Mouse (Mus musculus) stomach, embryonic 16.5 days (tissue): ENCODE results near the gene Slc16a1. TPM values are rescaled to one million over a fixed set of nuclear protein-coding genes. Genes with fewer than 3 reads are reported as not detected.

ENCODE experiments used
- ATAC-seq: fragments of 200-750 bp; cut with Nextera tagmentation; 2 replicates; pipeline ENCODE4 v1.8.0; 2017; ENCODE audit warnings: moderate number of reproducible peaks, moderate TSS enrichment; ENCODE audit not compliant: insufficient read depth, low FRiP score
- H3K27ac ChIP-seq: fragments of 300-500 bp; sonication (generic); 2 replicates; pipeline ENCODE4 v1.5.1; 2014; ENCODE audit warnings: low read length
- H3K27me3 ChIP-seq: fragments of 300-500 bp; sonication (generic); 2 replicates; pipeline ENCODE4 v1.6.1; 2014; ENCODE audit warnings: low read length, control low read depth, mixed read lengths; ENCODE audit not compliant: control insufficient read depth, insufficient read depth
- H3K36me3 ChIP-seq: fragments of 300-500 bp; sonication (generic); 2 replicates; pipeline ENCODE4 v1.6.1; 2014; ENCODE audit warnings: low read length; ENCODE audit not compliant: control insufficient read depth, insufficient read depth
- H3K4me1 ChIP-seq: fragments of 300-500 bp; sonication (generic); 2 replicates; pipeline ENCODE4 v1.6.1; 2014; ENCODE audit warnings: low read length, control low read depth, mixed read lengths; ENCODE audit not compliant: control insufficient read depth, insufficient read depth
- H3K4me2 ChIP-seq: fragments of 300-500 bp; sonication (generic); 2 replicates; pipeline ENCODE4 v1.6.1; 2014; ENCODE audit warnings: low read depth, low read length, mixed read lengths
- H3K4me3 ChIP-seq: fragments of 300-500 bp; sonication (generic); replicated peaks from 2 replicates; pipeline ENCODE4 v1.5.1; 2014; ENCODE audit warnings: mild to moderate bottlenecking, low read length
- H3K9ac ChIP-seq: fragments of 300-500 bp; sonication (generic); 2 replicates; pipeline ENCODE4 v1.6.1; 2014; ENCODE audit warnings: low read length
- H3K9me3 ChIP-seq: fragments of 300-500 bp; sonication (generic); replicated peaks from 2 replicates; pipeline ENCODE4 v1.6.1; 2016; ENCODE audit warnings: low read length, control low read depth; ENCODE audit not compliant: control insufficient read depth
- WGBS: fragments of 180-500 bp; shearing (Covaris S2); extraction: QIAGEN DNeasy Blood & Tissue Kit; methylation state at CpG from one replicate; pipeline ENCODE4 v1.1.7; 2014; 5-methylcytosine and 5-hydroxymethylcytosine counted together
- polyA plus RNA-seq: library from polyadenylated mRNA; unstranded; fragments of >200 nt; fragmentation: Nextera tagmentation; extraction: Ambion mirVana; gene quantifications from 2 replicates; pipeline ENCODE4 v1.2.1, GENCODE M21; 2015

The Slc16a1 gene
- polyA plus RNA-seq, 1 experiment from 2014 or later, result 36.6 TPM

- H3K36me3 ChIP-seq, result no peaks in the 10 kb centered on the region
- H3K9ac ChIP-seq, result no peak overlapping the region
- no peaks in the 10 kb centered on the region for H3K27me3 ChIP-seq
- H3K4me1 ChIP-seq, result 0 out of 2 replicates have a peak, but pooled peaks cover 4% of the 10 kb centered on the region
- H3K4me2 ChIP-seq, result no peak overlapping the region
- H3K27ac ChIP-seq, result no peak overlapping the region
- no peaks in the 10 kb centered on the region for H3K9me3 ChIP-seq
- ATAC-seq, result no peak
- H3K4me3 ChIP-seq, result no peak overlapping the region
- WGBS, result 90% methylated on average over 2 of the region's 2 CpGs
Observed at GRCm38 (mm10) chr3:104636491-104636890, 2.0 kb upstream of the Slc16a1 start.

DNA sequence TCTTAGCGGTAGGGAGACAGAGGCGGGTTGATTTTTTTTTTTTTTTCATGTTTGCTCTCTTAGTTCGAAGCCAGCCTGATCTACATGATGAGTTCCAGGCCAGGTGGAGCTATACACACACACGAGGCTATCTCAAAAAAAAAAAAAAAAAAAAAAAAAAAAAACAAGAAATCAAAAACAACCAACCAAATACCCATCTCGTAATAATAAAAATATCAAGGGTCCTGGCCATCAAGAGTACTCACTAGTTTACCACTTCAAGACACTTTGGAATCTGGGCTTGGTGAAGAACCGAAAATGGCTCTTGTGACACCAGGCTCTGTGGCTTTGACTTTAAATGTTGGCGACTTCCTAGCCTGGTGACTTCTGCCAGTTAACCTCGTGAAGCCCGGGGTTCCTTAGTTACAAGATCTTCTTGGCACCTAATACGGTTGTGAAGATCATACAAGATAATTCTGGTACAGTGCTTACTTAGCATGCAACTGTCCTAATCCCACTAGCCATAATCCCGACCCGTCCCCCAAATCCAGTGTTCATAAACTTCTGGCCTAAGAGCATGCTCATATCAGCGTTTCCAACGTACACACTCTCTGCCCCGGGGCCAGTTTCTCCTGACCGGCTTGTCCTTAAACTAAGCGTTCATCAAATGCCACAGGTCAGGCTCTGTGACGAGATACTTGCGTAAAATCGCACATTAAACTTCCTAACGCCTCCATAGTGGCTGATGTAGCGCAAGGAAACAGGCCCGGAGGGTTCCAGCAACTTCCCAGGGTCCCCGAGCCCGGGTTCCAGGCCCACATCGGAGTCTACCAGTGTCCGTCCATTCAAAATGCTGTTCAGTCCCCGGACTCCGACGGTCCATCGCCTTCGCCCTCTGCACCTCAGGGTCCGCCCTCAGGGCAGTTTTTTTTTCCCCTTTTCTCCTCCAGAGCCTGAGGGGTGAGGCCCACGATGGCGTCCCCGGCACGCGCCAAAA lies 753 bp upstream of the Slc16a1 start:
- peak overlapping the region; percentile 83 for H3K4me3 ChIP-seq
- 0 out of 2 replicates have a peak, but pooled peaks cover 4% of the 10 kb centered on the region for H3K4me1 ChIP-seq
- H3K9me3 ChIP-seq, result no peaks in the 10 kb centered on the region
- peak overlapping the region; percentile 17 for H3K27ac ChIP-seq
- H3K27me3 ChIP-seq, result no peaks in the 10 kb centered on the region
- H3K36me3 ChIP-seq, result no peaks in the 10 kb centered on the region
- H3K9ac ChIP-seq, result peak overlapping the region; percentile 91
- H3K4me2 ChIP-seq, result peak overlapping the region; percentile 96
- WGBS, result 13% methylated on average over 38 of the region's 38 CpGs
- ATAC-seq, result peak; percentile 41

DNA sequence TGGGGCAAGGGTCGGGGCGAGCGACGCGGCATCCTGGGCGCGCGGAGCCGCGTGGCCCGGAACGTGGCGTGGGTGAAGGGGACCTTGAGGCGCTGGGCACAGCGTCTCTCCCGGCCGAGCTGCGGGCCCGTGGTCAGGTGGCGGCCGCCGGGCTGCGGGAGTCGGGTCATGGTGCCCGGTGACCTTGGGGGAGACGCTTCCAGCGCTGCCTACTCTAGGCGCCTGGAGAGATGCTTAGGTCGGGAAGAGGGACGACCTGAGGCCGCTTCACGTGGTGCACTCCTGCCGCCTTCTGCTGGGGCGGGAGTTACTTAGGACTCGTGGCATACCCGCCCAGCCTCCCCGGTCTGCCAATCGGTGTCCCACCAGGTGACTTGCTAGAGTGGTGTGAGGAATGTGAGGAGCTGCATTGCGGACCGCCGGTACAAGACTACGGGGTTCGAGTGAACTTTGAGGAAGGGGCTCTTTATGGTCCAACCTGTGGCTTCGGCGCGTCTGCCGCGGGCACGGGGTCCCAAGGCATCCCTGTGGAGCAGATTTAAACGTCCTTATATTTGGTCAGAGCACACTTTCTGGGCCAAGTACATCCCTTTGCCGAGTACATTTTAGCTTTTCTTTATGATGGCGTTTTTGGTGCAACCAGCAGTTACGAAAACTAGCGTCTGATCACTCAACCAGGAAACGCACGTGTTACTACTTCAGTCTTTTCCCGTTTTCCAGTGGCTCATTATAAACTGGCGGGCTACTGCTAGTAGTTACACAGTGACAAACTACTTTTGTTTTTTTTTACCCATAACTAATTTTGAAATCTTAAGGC lies 672 bp downstream of the Slc16a1 start:
- under 1% methylated on average over 52 of the region's 58 CpGs for WGBS
- H3K4me2 ChIP-seq, result peak overlapping the region; percentile 96
- H3K9ac ChIP-seq, result peak overlapping the region; percentile 91
- no peaks in the 10 kb centered on the region for H3K36me3 ChIP-seq
- H3K4me3 ChIP-seq, result peak overlapping the region; percentile 83
- H3K4me1 ChIP-seq, result 0 out of 2 replicates have a peak, but pooled peaks cover 4% of the 10 kb centered on the region
- H3K27ac ChIP-seq, result peak overlapping the region; percentile 73
- no peaks in the 10 kb centered on the region for H3K27me3 ChIP-seq
- H3K9me3 ChIP-seq, result no peaks in the 10 kb centered on the region
- peak; percentile 77; the same call in 1 of the 2 replicates for ATAC-seq

GRCm38 (mm10) chr3:104639749-104640368 lies 1.4 kb downstream of the Slc16a1 start:
- Histone ChIP-seq H3K27me3 (no peaks in the 10 kb centered on the region), H3K27ac (no peak overlapping the region), H3K4me1 (0 out of 2 replicates have a peak, but pooled peaks cover 4% of the 10 kb centered on the region), H3K9ac (peak overlapping the region; percentile 91), H3K4me3 (peak overlapping the region; percentile 83), H3K36me3 (no peaks in the 10 kb centered on the region), H3K4me2 (peak overlapping the region; percentile 96), H3K9me3 (no peaks in the 10 kb centered on the region)
- ATAC-seq, result no peak
- 31% methylated on average over 10 of the region's 10 CpGs for WGBS

DNA sequence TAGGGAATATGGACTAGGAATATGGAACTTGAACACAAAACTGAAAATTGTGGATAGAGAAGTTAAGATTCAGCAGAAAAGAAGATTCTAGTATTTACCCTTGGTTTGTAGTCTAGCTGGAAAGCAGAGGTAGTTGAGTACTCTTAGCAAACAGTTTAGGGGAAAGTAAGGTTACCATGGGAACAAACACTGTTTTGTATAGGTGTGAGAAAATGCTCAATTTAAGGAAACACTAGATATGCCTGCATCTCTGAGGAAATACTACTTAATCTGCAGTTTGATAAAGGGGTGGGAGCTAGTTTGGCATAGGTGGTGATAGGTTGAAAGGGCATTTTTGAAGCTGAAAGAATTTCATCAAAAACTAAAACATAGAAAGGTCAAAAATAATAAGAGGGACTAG lies 2.4 kb downstream of the Slc16a1 start:
- 0 out of 2 replicates have a peak, but pooled peaks cover 4% of the 10 kb centered on the region for H3K4me1 ChIP-seq
- no peak for ATAC-seq
- H3K27me3 ChIP-seq, result no peaks in the 10 kb centered on the region
- H3K4me3 ChIP-seq, result no peak overlapping the region
- H3K4me2 ChIP-seq, result no peak overlapping the region
- H3K36me3 ChIP-seq, result no peaks in the 10 kb centered on the region
- no peak overlapping the region for H3K27ac ChIP-seq
- no peaks in the 10 kb centered on the region for H3K9me3 ChIP-seq
- H3K9ac ChIP-seq, result no peak overlapping the region

DNA sequence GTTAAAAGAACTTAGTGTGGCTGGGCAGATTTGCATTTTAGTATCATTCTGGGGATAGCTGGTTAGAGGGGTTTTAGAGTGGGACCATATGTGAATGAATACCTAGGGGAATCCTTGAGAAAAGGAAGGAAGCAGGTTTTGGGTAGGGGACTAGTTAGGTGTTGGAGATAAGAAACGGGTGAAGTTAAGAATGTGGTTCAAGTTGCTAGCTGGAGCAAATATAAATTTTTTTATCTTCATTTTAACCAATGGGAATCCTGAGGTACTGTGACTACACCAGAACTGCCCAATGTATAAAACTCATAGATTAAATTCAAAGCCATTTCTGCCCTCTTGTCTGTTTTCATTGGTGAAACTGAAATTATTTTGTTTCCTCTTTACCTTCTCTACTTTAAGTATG lies 2.8 kb downstream of the Slc16a1 start:
- no peak for ATAC-seq
- no peak overlapping the region for H3K4me2 ChIP-seq
- H3K36me3 ChIP-seq, result no peaks in the 10 kb centered on the region
- H3K9me3 ChIP-seq, result no peaks in the 10 kb centered on the region
- 0 out of 2 replicates have a peak, but pooled peaks cover 4% of the 10 kb centered on the region for H3K4me1 ChIP-seq
- no peak overlapping the region for H3K27ac ChIP-seq
- H3K4me3 ChIP-seq, result no peak overlapping the region
- H3K27me3 ChIP-seq, result no peaks in the 10 kb centered on the region
- WGBS, result 56% methylated on average over 1 of the region's 1 CpGs
- H3K9ac ChIP-seq, result no peak overlapping the region

DNA sequence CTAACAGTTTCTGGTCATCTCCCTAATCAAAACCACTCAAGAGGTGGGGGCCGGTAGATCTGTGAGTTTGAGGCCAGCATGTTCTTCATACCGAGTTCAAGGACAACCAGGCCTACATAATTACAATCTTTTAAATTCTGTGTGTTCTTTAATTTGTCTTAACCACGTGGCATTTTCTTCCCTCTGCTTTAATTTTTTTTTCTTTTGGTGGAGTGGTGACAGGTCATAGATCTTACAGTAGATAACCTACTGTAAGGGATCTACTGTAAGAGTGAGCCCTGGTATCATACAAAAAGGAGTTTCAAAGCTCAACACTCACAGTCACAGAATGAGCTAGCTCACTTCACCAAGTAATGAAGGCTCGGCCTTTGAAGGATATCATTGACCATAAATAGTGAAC lies 4.6 kb downstream of the Slc16a1 start:
- 69% methylated on average over 4 of the region's 4 CpGs for WGBS
- H3K9ac ChIP-seq, result no peak overlapping the region

GRCm38 (mm10) chr3:104643810-104644270 lies 5.4 kb downstream of the Slc16a1 start:
- H3K9ac ChIP-seq, result no peak overlapping the region
- no peaks in the 10 kb centered on the region for H3K36me3 ChIP-seq
- H3K27me3 ChIP-seq, result no peaks in the 10 kb centered on the region
- WGBS, result 8% methylated on average over 2 of the region's 2 CpGs
- no peak for ATAC-seq
- no peak overlapping the region for H3K27ac ChIP-seq
- H3K4me1 ChIP-seq, result 0 out of 2 replicates have a peak, but pooled peaks cover 4% of the 10 kb centered on the region
- no peak overlapping the region for H3K4me3 ChIP-seq
- H3K9me3 ChIP-seq, result no peaks in the 10 kb centered on the region
- H3K4me2 ChIP-seq, result no peak overlapping the region

More for the DNA sequence above, 4.6 kb downstream of the Slc16a1 start:
- H3K4me1 ChIP-seq, result 0 out of 2 replicates have a peak, but pooled peaks cover 4% of the 10 kb centered on the region
- no peak overlapping the region for H3K4me2 ChIP-seq
- no peaks in the 10 kb centered on the region for H3K36me3 ChIP-seq
- H3K27ac ChIP-seq, result no peak overlapping the region
- no peaks in the 10 kb centered on the region for H3K27me3 ChIP-seq
- no peak overlapping the region for H3K4me3 ChIP-seq
- H3K9me3 ChIP-seq, result no peaks in the 10 kb centered on the region
- ATAC-seq, result no peak
